Mouse (Mus musculus): ENCODE data around the gene Pax7.

DNA sequence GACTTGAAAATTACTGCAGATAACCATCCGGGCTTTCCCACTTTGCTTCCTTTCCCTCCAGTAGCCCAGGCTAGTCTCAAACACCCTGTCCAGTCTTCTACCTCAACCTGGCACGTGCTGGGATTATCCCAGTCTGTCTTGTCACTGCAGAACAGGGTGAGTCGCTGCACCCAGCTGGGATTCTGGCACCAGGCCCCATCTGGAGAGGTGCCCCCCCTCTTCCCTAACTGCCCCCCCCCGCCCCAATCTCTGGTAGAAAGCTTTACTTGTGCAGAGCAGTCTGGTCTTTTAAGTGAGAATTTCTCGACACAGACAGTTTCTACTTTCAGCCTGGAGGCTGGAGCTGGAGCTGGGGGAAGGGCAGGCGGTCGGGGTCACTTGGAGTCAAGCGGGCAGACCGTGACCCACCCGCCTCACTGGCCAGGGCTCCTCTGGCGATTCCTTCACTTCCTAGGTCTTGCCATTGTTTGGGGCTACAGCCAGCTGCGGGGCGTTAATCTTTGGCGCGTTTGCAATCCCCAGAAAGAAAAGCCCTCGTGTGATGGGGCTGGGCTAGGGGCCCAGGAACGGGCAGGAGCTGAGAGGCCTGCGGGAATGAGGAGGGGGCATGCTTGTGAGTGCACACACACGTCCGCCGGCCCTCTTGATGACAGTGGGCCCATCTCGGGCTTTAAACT, 22.4 kb downstream of the Pax7 start:
- no peak for TF ChIP-seq CTCF (IDR thresholded peaks at IDR 0.05; ENCODE audit: control insufficient read depth, insufficient read depth, low read length)
- no peak for TF ChIP-seq POLR2A (IDR thresholded peaks at IDR 0.05; ENCODE audit: borderline replicate concordance, control insufficient read depth, low read depth, low read length)

Measured in bone marrow, adult 2 months (tissue).